Mouse (Mus musculus) small intestine, adult 2 months (tissue): ENCODE data around the gene Megf6.

Experiments used
- CTCF ChIP-seq: fragments of 200-500 bp; IDR thresholded peaks from 2 replicates; pipeline ENCODE4 v1.5.1; 2012; ENCODE audit warnings: low read depth, mild to moderate bottlenecking, control low read depth, inconsistent platforms, low read length, moderate library complexity, mixed read lengths; ENCODE audit not compliant: insufficient replicate concordance, insufficient read length; ENCODE audit errors: extremely low read depth
- POLR2A ChIP-seq: fragments of 200-500 bp; IDR thresholded peaks from 2 replicates; pipeline ENCODE4 v1.6.1; 2012; ENCODE audit warnings: low read depth, mild to moderate bottlenecking, control low read depth, inconsistent platforms, low read length, moderate library complexity

DNA sequence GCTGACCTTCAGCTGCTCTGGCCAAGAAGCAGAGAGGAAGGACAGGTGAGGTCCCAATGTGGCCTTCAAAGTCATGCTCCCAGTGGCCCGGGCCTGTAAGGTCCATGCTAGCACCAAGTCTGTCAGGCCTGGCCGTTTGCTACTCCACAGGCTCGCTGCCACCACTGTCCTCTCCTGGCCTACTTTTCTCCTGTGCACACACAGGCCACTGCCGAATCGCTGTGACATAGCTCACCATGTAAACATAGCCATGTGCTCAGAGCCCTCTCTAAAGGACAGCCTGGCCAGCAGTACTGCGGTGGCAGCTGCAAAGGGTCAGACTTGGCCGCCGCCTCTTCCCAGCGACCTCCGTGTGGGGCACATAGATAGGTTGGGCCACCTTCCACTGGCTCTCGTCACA lies 16.4 kb upstream of the Megf6 start:
- TF ChIP-seq POLR2A: no peak
- TF ChIP-seq CTCF: no peak
